Mouse (Mus musculus) leukemia stem cell, adult 10-12 weeks (primary cell): ENCODE results near the gene Sphk2. TPM values are rescaled to one million over a fixed set of nuclear protein-coding genes. Genes with fewer than 3 reads are reported as not detected.

Experiments used
- polyA plus RNA-seq: library from polyadenylated mRNA; stranded (reverse); fragments of >175 nt; gene quantifications from 2 replicates; pipeline ENCODE4 v1.2.3, GENCODE M21; 2012; ENCODE audit warnings: low replicate concordance

Gene Sphk2
- polyA plus RNA-seq = 120 and 196 TPM in 2 replicates

GRCm38 (mm10) chr7:45717918-45718297 lies at the start of gene Sphk2:
TSS of gene Sphk2 (minus strand) at chr7:45718002.

GRCm38 (mm10) chr7:45725713-45726112 lies 7.9 kb upstream of the Sphk2 start, which contains the start of gene Spaca4:
TSS of gene Spaca4 (minus strand) at chr7:45725813.

GRCm38 (mm10) chr7:45720413-45721233 lies 2.8 kb upstream of the Sphk2 start, which contains the start of gene Fam83e:
TSS of gene Fam83e (plus strand) at chr7:45721212.

GRCm38 (mm10) chr7:45715090-45715708 lies 2.6 kb downstream of the Sphk2 start, which contains the start of gene Rpl18:
TSS of gene Rpl18 (plus strand) at chr7:45715457.

GRCm38 (mm10) chr7:45704730-45705442 lies 12.9 kb downstream of the Sphk2 start, which contains the start of gene Dbp:
TSS of gene Dbp (plus strand) at chr7:45705088.

GRCm38 (mm10) chr7:45699523-45700141 lies 18.2 kb downstream of the Sphk2 start, which contains the start of gene Car11:
TSS of gene Car11 (plus strand) at chr7:45699843.

GRCm38 (mm10) chr7:45693921-45694591 lies 23.7 kb downstream of the Sphk2 start, which contains the start of gene Sec1:
TSS of gene Sec1 (minus strand) at chr7:45694402.

GRCm38 (mm10) chr7:45683396-45684050 lies 34.3 kb downstream of the Sphk2 start, which contains the start of gene Ntn5:
TSS of gene Ntn5 (plus strand) at chr7:45684022.

GRCm38 (mm10) chr7:45666161-45666560 lies 51.6 kb downstream of the Sphk2 start, which contains the start of gene Fut2:
TSS of gene Fut2 (minus strand) at chr7:45666394.

Other genes starting within 250 kb of the Sphk2 start
- gene Tulp2, start 236.1 kb downstream of the Sphk2 start, polyA plus RNA-seq = 0.27 and 0.61 TPM in 2 replicates
- not detected in 2 replicates for gene Gm45808, start 231.2 kb downstream of the Sphk2 start, polyA plus RNA-seq
- 0.83 and 1.7 TPM in 2 replicates for gene Dhdh, start 229.2 kb downstream of the Sphk2 start, polyA plus RNA-seq
- 344 and 572 TPM in 2 replicates for gene Nucb1, start 207.6 kb downstream of the Sphk2 start, polyA plus RNA-seq
- 200 and 371 TPM in 2 replicates for gene Ppp1r15a, start 191.7 kb downstream of the Sphk2 start, polyA plus RNA-seq
- 2.0 and 2.8 TPM in 2 replicates for gene Plekha4, start 191.7 kb downstream of the Sphk2 start, polyA plus RNA-seq
- 0.29 and 1.3 TPM in 2 replicates for gene Hsd17b14, start 163.1 kb downstream of the Sphk2 start, polyA plus RNA-seq
- 17.8 and 57.8 TPM in 2 replicates for gene Bcat2, start 147.8 kb downstream of the Sphk2 start, polyA plus RNA-seq
- gene Fgf21, start 102.5 kb downstream of the Sphk2 start, polyA plus RNA-seq = 0.52 TPM in 1 of 2 replicates, not detected in the other
- gene Fut1, start 100.7 kb downstream of the Sphk2 start, polyA plus RNA-seq = not detected in 2 replicates
- 0.42 and 0.64 TPM in 2 replicates for gene Izumo1, start 96.2 kb downstream of the Sphk2 start, polyA plus RNA-seq
- 4.3 and 5.9 TPM in 2 replicates for gene Rasip1, start 90.5 kb downstream of the Sphk2 start, polyA plus RNA-seq
- 0.10 and 0.50 TPM in 2 replicates for gene Mamstr, start 78.0 kb downstream of the Sphk2 start, polyA plus RNA-seq
- gene Fut2, start 51.6 kb downstream of the Sphk2 start, polyA plus RNA-seq = not detected in 2 replicates
- 0.69 and 0.93 TPM in 2 replicates for gene Ntn5, start 34.0 kb downstream of the Sphk2 start, polyA plus RNA-seq
- not detected in 2 replicates for gene Sec1, start 23.6 kb downstream of the Sphk2 start, polyA plus RNA-seq
- gene Car11, start 18.2 kb downstream of the Sphk2 start, polyA plus RNA-seq = 0.55 TPM in 1 of 2 replicates, not detected in the other
- 7.1 and 10.3 TPM in 2 replicates for gene Dbp, start 12.9 kb downstream of the Sphk2 start, polyA plus RNA-seq
- gene Rpl18, start 2.5 kb downstream of the Sphk2 start, polyA plus RNA-seq = 7,435 and 17,506 TPM in 2 replicates
- gene Fam83e, start 3.2 kb upstream of the Sphk2 start, polyA plus RNA-seq = 2.5 and 3.1 TPM in 2 replicates
- not detected in 2 replicates for gene Spaca4, start 7.8 kb upstream of the Sphk2 start, polyA plus RNA-seq
- gene Lmtk3, start 65.7 kb upstream of the Sphk2 start, polyA plus RNA-seq = 0.23 and 0.87 TPM in 2 replicates
- gene Sult2b1, start 66.7 kb upstream of the Sphk2 start, polyA plus RNA-seq = not detected in 2 replicates
- 111 and 339 TPM in 2 replicates for gene Cyth2, start 96.6 kb upstream of the Sphk2 start, polyA plus RNA-seq
- gene Kcnj14, start 106.8 kb upstream of the Sphk2 start, polyA plus RNA-seq = 0.52 and 0.74 TPM in 2 replicates
- gene Grwd1, start 112.9 kb upstream of the Sphk2 start, polyA plus RNA-seq = 35.1 and 38.4 TPM in 2 replicates
- 924 and 1,158 TPM in 2 replicates for gene Kdelr1, start 154.8 kb upstream of the Sphk2 start, polyA plus RNA-seq
- gene Grin2d, start 160.4 kb upstream of the Sphk2 start, polyA plus RNA-seq = 0.38 and 0.52 TPM in 2 replicates
- gene Syngr4, start 178.7 kb upstream of the Sphk2 start, polyA plus RNA-seq = 1.0 and 3.0 TPM in 2 replicates
- 14.5 and 32.3 TPM in 2 replicates for gene Tmem143, start 178.9 kb upstream of the Sphk2 start, polyA plus RNA-seq
- 44.3 and 105 TPM in 2 replicates for gene Emp3, start 203.4 kb upstream of the Sphk2 start, polyA plus RNA-seq
- 0.83 and 1.0 TPM in 2 replicates for gene Ccdc114, start 206.1 kb upstream of the Sphk2 start, polyA plus RNA-seq